Mouse (Mus musculus): ENCODE measurements at regions not wholly inside any gene's neighbourhood (a gene's known extent, or its start where the extent isn't known, plus 50 kb on each side); places are given as distances from the start of the nearest gene placed in this dataset.

DNA sequence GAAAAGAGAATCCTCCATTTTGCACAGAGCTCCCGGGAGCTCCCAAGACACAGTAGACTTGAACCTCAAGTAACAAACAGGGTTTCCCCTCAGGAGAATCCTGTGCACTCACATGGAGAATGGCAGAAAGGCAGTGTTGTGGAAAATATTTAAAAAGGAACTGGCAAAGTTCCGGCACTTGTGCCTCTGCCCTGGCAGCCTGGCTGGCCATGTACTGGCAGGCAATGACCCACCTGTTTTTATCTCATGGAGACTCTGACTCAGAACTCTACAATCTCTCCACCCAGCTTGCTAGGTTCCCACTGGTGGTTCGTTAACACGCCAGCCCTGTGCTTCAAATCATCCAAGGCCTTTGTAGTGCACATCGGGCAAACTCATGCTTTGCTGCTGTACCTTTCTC lies 362.3 kb upstream of the Jmjd1c start:
- TF ChIP-seq FLI1 (IDR thresholded peaks at IDR 0.05; ENCODE audit: low read length) (no peak), GATA1 (IDR thresholded peaks at IDR 0.05; ENCODE audit: borderline replicate concordance, low read length) (no peak)
- peaks cover 26% of the 10 kb centered on the region for H3K9me3 ChIP-seq

DNA sequence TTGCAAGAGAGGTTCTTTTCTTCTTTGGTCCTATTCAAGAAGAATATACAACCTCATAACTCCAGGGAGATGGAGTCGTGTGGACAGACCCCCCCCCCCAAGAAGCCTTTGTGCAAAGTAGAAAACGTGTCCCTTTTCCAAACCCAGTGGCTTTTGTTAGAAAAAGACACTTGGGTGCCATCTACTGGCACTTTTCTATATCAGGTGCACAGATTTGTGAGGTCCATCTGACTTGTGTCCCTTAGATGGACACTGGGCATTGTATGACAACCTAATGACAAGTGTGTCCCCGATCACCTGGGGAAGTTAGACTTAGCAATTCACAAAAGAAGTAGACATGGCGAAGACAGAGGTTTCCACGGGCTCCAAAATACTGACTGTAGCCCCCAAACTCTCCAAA lies 361.1 kb upstream of the Jmjd1c start:
- Histone ChIP-seq H3K9me3 (peaks cover 20% of the 10 kb centered on the region), H3K36me3 (replicated peaks; ENCODE audit: low read length) (no peaks in the 10 kb centered on the region), H3K27me3 (replicated peaks) (no peaks in the 10 kb centered on the region), H3K4me1 (no peaks in the 10 kb centered on the region), H3K4me3 (replicated peaks) (no peak overlapping the region)
- TF ChIP-seq FLI1 (IDR thresholded peaks at IDR 0.05; ENCODE audit: low read length) (no peak), GATA1 (IDR thresholded peaks at IDR 0.05; ENCODE audit: borderline replicate concordance, low read length) (no peak)

More for the DNA sequence above, 362.3 kb upstream of the Jmjd1c start:
- Histone ChIP-seq H3K36me3 (replicated peaks; ENCODE audit: low read length) (no peaks in the 10 kb centered on the region), H3K4me1 (no peaks in the 10 kb centered on the region), H3K4me3 (replicated peaks) (no peak overlapping the region), H3K27me3 (replicated peaks) (no peaks in the 10 kb centered on the region)

DNA sequence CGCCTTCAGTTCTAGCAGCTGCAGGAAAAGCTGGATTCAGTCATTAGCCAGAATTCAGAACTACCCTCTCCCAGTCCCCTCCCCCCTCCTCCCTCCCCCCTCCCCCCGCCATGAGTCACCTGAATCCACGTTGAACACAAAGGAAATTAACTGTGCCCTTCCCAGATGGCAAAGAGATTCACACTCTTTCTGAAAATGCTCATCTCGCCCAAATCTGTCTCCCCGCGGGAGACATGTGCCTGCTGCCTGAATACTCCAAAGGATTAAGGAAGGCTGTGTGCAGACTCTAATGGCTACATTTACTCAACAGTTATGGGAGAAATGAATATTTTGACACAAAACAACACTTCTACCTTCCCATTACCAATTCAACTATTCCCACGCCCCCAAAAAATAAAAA lies 356.9 kb upstream of the Jmjd1c start:
- H3K4me1 ChIP-seq, result no peaks in the 10 kb centered on the region
- TF ChIP-seq FLI1 (IDR thresholded peaks at IDR 0.05; ENCODE audit: low read length) (no peak), GATA1 (IDR thresholded peaks at IDR 0.05; ENCODE audit: borderline replicate concordance, low read length) (no peak)
- no peak overlapping the region for H3K4me3 ChIP-seq (replicated peaks)
- H3K27me3 ChIP-seq (replicated peaks), result no peaks in the 10 kb centered on the region
- H3K9me3 ChIP-seq, result peaks cover 14% of the 10 kb centered on the region
- H3K36me3 ChIP-seq (replicated peaks; ENCODE audit: low read length), result no peaks in the 10 kb centered on the region

DNA sequence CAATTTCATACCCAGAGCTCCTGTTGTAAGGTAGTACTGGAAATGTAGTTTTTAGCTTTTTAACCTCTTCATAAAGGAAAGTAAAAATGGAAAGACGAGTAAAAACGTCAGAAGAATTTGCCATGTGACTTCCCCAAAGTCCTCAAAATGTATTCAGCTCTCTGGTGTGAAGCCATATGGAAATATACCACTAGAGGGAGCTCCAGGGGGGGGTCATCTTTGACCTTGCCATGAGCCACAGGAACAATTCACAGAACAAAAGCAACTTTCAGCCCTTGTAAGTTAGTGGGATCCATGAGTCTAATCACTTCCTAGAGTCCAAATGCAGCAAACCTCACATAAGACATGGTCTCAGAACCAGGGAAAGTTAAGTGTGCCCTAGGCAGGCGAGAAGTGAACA lies 354.1 kb upstream of the Jmjd1c start:
- Histone ChIP-seq H3K27me3 (replicated peaks) (no peaks in the 10 kb centered on the region), H3K4me1 (no peaks in the 10 kb centered on the region)

DNA sequence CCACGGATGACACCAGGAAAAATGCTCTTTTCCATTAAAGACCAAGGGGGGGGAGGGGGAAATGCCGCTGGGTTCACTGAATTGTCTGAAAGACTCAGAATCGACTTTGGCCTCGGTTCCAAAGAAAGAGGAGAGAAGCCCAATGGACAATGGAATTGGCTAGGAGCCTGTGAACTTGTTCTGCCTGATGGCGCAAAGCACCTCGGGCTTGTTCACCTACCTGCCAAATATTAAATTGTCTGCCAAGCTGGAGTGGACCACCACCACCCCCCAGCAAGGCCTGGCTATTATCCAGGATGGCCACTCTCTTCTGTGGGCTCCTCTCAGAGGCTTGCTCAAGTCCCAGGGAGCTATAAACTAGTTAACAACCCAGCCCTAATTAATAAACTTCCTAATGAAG lies 352.7 kb upstream of the Jmjd1c start:
- no peaks in the 10 kb centered on the region for H3K36me3 ChIP-seq (replicated peaks; ENCODE audit: low read length)
- no peaks in the 10 kb centered on the region for H3K4me1 ChIP-seq
- H3K27me3 ChIP-seq (replicated peaks), result no peaks in the 10 kb centered on the region
- no peak overlapping the region for H3K4me3 ChIP-seq (replicated peaks)
- H3K9me3 ChIP-seq, result peaks cover 2% of the 10 kb centered on the region; the same call in 1 of the 2 replicates
- TF ChIP-seq GATA1 (IDR thresholded peaks at IDR 0.05; ENCODE audit: borderline replicate concordance, low read length) (no peak), FLI1 (IDR thresholded peaks at IDR 0.05; ENCODE audit: low read length) (no peak)

More for the DNA sequence above, 354.1 kb upstream of the Jmjd1c start:
- H3K4me3 ChIP-seq (replicated peaks), result no peak overlapping the region
- no peak for TF ChIP-seq GATA1 (IDR thresholded peaks at IDR 0.05; ENCODE audit: borderline replicate concordance, low read length)
- no peak for TF ChIP-seq FLI1 (IDR thresholded peaks at IDR 0.05; ENCODE audit: low read length)
- peaks cover 11% of the 10 kb centered on the region for H3K9me3 ChIP-seq
- H3K36me3 ChIP-seq (replicated peaks; ENCODE audit: low read length), result no peaks in the 10 kb centered on the region

DNA sequence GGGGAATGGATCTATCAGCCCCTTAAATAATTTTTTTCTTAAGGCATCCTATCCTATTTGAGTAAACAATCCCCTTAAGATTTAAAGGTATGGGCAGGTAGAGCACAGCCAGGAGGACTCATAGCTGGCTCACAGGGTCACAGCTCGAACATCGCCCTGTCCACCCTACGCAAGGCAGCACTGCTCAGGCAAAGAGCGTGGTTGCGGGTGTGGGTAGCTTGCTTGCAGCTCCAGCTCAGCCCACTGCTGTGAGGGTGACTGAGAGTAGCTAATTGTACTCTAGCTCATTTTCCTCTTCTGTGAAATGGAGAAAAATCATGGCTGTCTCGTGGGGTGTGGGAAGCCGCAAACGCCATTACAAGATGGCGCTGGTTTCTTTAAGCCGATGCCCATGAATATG lies 350.1 kb upstream of the Jmjd1c start:
- Histone ChIP-seq H3K4me1 (no peaks in the 10 kb centered on the region), H3K36me3 (replicated peaks; ENCODE audit: low read length) (no peaks in the 10 kb centered on the region), H3K4me3 (replicated peaks) (peak overlapping the region; percentile 73), H3K9me3 (peaks cover 2% of the 10 kb centered on the region; the same call in 1 of the 2 replicates), H3K27me3 (replicated peaks) (no peaks in the 10 kb centered on the region)
- TF ChIP-seq FLI1 (IDR thresholded peaks at IDR 0.05; ENCODE audit: low read length) (no peak), GATA1 (IDR thresholded peaks at IDR 0.05; ENCODE audit: borderline replicate concordance, low read length) (no peak)

DNA sequence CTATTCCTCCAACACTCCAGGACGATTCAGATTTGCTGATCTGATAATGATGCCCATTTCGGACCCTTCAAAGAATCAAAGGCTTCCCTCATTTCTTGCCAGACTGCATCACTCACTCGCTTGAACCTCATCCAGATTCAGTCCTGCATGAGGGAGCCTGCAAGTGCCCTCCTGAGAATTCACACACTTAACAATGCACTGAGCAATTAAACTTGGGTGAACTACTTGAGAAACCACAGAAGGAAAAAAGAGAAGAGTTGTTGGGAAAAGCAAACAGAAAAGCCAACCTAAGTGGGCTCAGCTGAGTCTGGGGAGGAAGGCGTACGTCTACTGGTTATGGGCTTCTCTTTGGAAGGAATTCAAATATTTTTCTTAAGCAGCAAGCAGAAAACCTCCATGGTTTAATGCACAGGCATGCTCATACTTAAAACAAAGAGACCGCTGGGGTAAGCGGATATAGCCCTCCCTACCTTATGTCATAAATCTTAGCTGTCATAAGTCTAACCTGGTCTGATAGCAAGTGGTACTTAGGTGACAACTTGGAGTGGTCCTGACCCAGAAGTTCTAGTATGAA lies 343.6 kb upstream of the Jmjd1c start:
- TF ChIP-seq FLI1 (IDR thresholded peaks at IDR 0.05; ENCODE audit: low read length), result no peak
- no peak for TF ChIP-seq GATA1 (IDR thresholded peaks at IDR 0.05; ENCODE audit: borderline replicate concordance, low read length)
- no peak overlapping the region for H3K4me3 ChIP-seq (replicated peaks)
- H3K36me3 ChIP-seq (replicated peaks; ENCODE audit: low read length), result no peaks in the 10 kb centered on the region
- H3K27me3 ChIP-seq (replicated peaks), result no peaks in the 10 kb centered on the region
- H3K9me3 ChIP-seq, result no peaks in the 10 kb centered on the region
- no peaks in the 10 kb centered on the region for H3K4me1 ChIP-seq

DNA sequence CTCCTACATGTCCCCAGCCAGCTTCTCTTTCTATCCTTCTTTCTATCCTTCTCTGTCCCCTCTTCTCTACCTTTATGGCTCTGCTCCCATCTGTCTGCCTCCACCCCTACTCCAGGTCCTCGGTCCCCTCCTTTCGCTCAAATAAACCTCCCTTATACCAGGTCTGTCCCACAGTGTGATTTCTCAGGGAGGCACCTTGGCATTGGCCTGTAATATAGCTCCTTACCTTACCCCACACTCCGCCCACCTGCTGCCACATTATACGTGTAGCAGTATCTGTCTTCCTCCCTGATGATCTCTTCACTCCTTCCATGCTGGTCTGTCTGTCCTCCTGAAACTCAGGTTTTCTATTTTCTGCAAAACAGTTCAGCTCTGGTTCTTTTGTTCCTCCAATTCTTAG lies 339.1 kb upstream of the Jmjd1c start:
- TF ChIP-seq FLI1 (IDR thresholded peaks at IDR 0.05; ENCODE audit: low read length) (no peak), GATA1 (IDR thresholded peaks at IDR 0.05; ENCODE audit: borderline replicate concordance, low read length) (no peak)
- Histone ChIP-seq H3K27me3 (replicated peaks) (no peaks in the 10 kb centered on the region), H3K9me3 (peaks cover 12% of the 10 kb centered on the region), H3K4me3 (replicated peaks) (no peak overlapping the region), H3K4me1 (no peaks in the 10 kb centered on the region), H3K36me3 (replicated peaks; ENCODE audit: low read length) (no peaks in the 10 kb centered on the region)

DNA sequence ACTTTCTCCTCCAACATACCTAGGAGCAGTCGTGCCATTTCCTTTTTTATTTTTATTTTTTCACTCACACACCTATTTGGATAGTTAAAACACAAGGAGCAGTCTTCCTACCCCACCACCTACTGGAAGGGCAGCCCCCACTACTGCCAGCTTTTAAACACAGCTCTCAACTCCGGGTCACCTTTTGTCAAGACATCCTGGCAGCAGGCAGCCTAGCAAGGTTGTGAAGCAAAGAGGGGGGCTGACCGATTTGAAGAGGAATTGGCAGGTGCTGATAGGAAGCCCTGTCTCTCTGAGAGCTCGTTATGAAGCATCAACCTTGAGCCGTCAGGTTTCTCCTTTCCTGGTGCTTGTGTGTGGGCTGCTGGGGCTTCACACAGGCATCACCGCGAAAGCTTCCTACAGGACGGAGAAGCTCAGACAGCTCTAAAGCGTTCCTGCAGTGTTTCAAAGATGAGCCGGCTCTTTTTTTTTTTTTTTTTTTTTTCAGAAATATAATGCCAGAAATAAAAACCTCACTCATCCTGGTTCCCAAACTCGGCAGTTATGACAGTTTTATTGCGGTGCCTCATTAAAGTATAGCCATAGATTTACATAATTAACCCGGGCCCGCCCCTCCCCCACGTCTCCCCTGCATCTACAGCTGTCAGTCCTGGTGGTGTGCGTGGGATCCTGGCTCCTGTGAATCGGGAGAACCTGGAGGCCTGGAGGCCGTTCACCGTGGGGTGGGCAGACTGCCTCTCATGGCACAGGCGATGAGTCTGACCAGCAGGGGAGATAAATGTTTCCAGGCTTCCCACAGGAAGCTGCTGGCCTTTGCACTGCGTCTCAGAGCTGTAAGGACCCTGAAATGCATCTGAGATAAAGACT lies 325.5 kb upstream of the Jmjd1c start:
- Histone ChIP-seq H3K9me3 (peaks cover 52% of the 10 kb centered on the region), H3K4me1 (no peaks in the 10 kb centered on the region), H3K27me3 (replicated peaks) (no peaks in the 10 kb centered on the region), H3K4me3 (replicated peaks) (no peak overlapping the region), H3K36me3 (replicated peaks; ENCODE audit: low read length) (no peaks in the 10 kb centered on the region)
- TF ChIP-seq GATA1 (IDR thresholded peaks at IDR 0.05; ENCODE audit: borderline replicate concordance, low read length), result no peak
- TF ChIP-seq FLI1 (IDR thresholded peaks at IDR 0.05; ENCODE audit: low read length), result no peak
